Mouse (Mus musculus): ENCODE data around the gene Lonrf2.

Gene Lonrf2

GRCm38 (mm10) chr1:38835568-38836476 is 689 bp downstream of the Lonrf2 start:
- no peak for DNase-seq (ENCODE audit: low spot score in 2 of 2)

GRCm38 (mm10) chr1:38834899-38835298 is 1.6 kb downstream of the Lonrf2 start:
- DNase-seq (ENCODE audit: low spot score in 2 of 2) = no peak

GRCm38 (mm10) chr1:38824926-38825325 is 11.6 kb downstream of the Lonrf2 start:
- no peak for DNase-seq (ENCODE audit: low spot score in 2 of 2)

GRCm38 (mm10) chr1:38823851-38824250 is 12.7 kb downstream of the Lonrf2 start:
- no peak for DNase-seq (ENCODE audit: low spot score in 2 of 2)

GRCm38 (mm10) chr1:38819691-38820090 is 16.8 kb downstream of the Lonrf2 start:
- DNase-seq (ENCODE audit: low spot score in 2 of 2) = no peak

- no peak for DNase-seq (ENCODE audit: low spot score in 2 of 2)
Measured at GRCm38 (mm10) chr1:38817671-38818070, 18.8 kb downstream of the Lonrf2 start.

GRCm38 (mm10) chr1:38817268-38817667 is 19.2 kb downstream of the Lonrf2 start:
- DNase-seq (ENCODE audit: low spot score in 2 of 2) = no peak

- no peak for DNase-seq (ENCODE audit: low spot score in 2 of 2)
Measured at GRCm38 (mm10) chr1:38816306-38816705, 20.2 kb downstream of the Lonrf2 start.

GRCm38 (mm10) chr1:38807121-38807520 is 29.4 kb downstream of the Lonrf2 start:
- no peak for DNase-seq (ENCODE audit: low spot score in 2 of 2)

GRCm38 (mm10) chr1:38800402-38800801 is 36.1 kb downstream of the Lonrf2 start:
- no peak for DNase-seq (ENCODE audit: low spot score in 2 of 2)

GRCm38 (mm10) chr1:38799304-38799703 is 37.2 kb downstream of the Lonrf2 start:
- no peak for DNase-seq (ENCODE audit: low spot score in 2 of 2)

GRCm38 (mm10) chr1:38796936-38797335 is 39.6 kb downstream of the Lonrf2 start:
- no peak for DNase-seq (ENCODE audit: low spot score in 2 of 2)

GRCm38 (mm10) chr1:38795496-38795895 is 41.0 kb downstream of the Lonrf2 start:
- DNase-seq (ENCODE audit: low spot score in 2 of 2) = no peak

- no peak for DNase-seq (ENCODE audit: low spot score in 2 of 2)
Measured at GRCm38 (mm10) chr1:38791016-38791810, 45.3 kb downstream of the Lonrf2 start.

GRCm38 (mm10) chr1:38789988-38790602 is 46.4 kb downstream of the Lonrf2 start:
- no peak for DNase-seq (ENCODE audit: low spot score in 2 of 2)

- DNase-seq (ENCODE audit: low spot score in 2 of 2) = no peak
Measured at GRCm38 (mm10) chr1:38788904-38789303, 47.6 kb downstream of the Lonrf2 start.

GRCm38 (mm10) chr1:38787443-38787842 is 49.1 kb downstream of the Lonrf2 start:
- DNase-seq (ENCODE audit: low spot score in 2 of 2) = peak in 1 of 2 experiments; percentile 30

GRCm38 (mm10) chr1:38786358-38786757 is 50.2 kb downstream of the Lonrf2 start:
- no peak for DNase-seq (ENCODE audit: low spot score in 2 of 2)

- no peak for DNase-seq (ENCODE audit: low spot score in 2 of 2)
Measured at GRCm38 (mm10) chr1:38778271-38778670, 58.2 kb downstream of the Lonrf2 start.

GRCm38 (mm10) chr1:38777500-38777899 is 59.0 kb downstream of the Lonrf2 start:
- DNase-seq (ENCODE audit: low spot score in 2 of 2) = no peak

- DNase-seq (ENCODE audit: low spot score in 2 of 2) = no peak
Measured at GRCm38 (mm10) chr1:38775713-38776112, 60.8 kb downstream of the Lonrf2 start.

- DNase-seq (ENCODE audit: low spot score in 2 of 2) = no peak
Measured at GRCm38 (mm10) chr1:38770676-38771075, 65.8 kb downstream of the Lonrf2 start.
